Mouse (Mus musculus): ENCODE measurements at regions not wholly inside any gene's neighbourhood (a gene's known extent, or its start where the extent isn't known, plus 50 kb on each side); places are given as distances from the start of the nearest gene placed in this dataset.
A peak's percentile ranks its signal among the peaks of the same experiment; 100 is the strongest.

DNA sequence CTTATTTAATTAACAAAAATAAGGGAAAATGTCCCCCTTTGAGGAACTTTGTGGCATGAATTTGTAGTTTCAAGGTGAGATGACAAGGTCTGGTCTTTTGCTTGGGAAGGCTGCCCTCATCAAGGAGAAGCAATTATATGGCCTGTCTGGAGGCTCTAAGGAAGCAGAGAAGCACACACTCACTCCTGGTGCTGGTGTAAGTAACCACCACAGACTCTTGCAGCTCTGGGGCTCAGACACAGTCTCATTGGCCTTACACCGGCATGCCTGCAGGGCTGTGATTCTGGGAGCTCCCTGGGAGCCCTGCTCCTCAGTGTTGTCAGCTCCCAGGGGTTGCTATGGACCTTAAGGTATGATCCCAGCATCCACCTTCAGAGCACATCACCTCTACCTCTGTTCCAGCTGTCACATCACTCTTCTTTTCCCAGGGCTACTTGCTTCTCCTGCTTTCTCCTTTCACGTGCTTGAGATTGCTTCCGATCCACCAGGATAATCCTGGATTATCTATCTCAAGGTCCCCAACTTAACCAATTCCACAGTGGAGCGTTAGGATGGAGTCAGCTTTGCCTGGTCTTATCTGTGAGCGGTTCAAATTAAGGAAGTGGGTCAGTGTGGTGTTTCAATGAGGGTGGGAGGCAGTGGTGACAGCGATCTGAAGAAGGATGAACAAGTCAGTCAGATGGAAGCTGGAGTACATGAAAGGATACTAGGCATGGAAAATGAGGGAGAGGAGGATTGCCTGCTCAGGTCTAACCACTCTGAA, 96.0 kb upstream of the Clnk start:
- Histone ChIP-seq H3K36me3 (ENCODE audit: control insufficient read depth, insufficient read depth, low read length) (no peaks in the 10 kb centered on the region), H3K27me3 (ENCODE audit: control insufficient read depth, insufficient read depth, low read length) (no peaks in the 10 kb centered on the region), H3K4me1 (ENCODE audit: control insufficient read depth, insufficient read depth, low read length) (no peaks in the 10 kb centered on the region), H3K27ac (replicated peaks; ENCODE audit: low read depth, low read length) (no peak overlapping the region), H3K9me3 (ENCODE audit: control insufficient read depth, low read length) (no peaks in the 10 kb centered on the region), H3K4me2 (replicated peaks; ENCODE audit: low read depth, low read length, severe bottlenecking) (no peak overlapping the region), H3K4me3 (replicated peaks; ENCODE audit: low read length) (no peak overlapping the region), H3K9ac (ENCODE audit: low read depth, low read length, severe bottlenecking) (no peak overlapping the region)
- ATAC-seq (ENCODE audit: low FRiP score, low read depth) = no peak
- TF ChIP-seq POLR2A (IDR thresholded peaks at IDR 0.05; ENCODE audit: borderline replicate concordance, extremely low read depth, insufficient read depth, insufficient read length) = no peak
- WGBS = 75% methylated on average over 6 of the region's 6 CpGs
- no peak for DNase-seq (ENCODE audit: low spot score)

GRCm38 (mm10) chr5:38970497-38970896, 93.9 kb upstream of the Clnk start:
- no peak overlapping the region for H3K27ac ChIP-seq (replicated peaks; ENCODE audit: low read depth, low read length)
- H3K4me3 ChIP-seq (replicated peaks; ENCODE audit: low read length) = no peak overlapping the region
- WGBS = 76% methylated on average over 4 of the region's 4 CpGs
- no peak overlapping the region for H3K4me2 ChIP-seq (replicated peaks; ENCODE audit: low read depth, low read length, severe bottlenecking)
- TF ChIP-seq POLR2A (IDR thresholded peaks at IDR 0.05; ENCODE audit: borderline replicate concordance, extremely low read depth, insufficient read depth, insufficient read length) = no peak
- H3K9ac ChIP-seq (ENCODE audit: low read depth, low read length, severe bottlenecking) = no peak overlapping the region
- no peaks in the 10 kb centered on the region for H3K27me3 ChIP-seq (ENCODE audit: control insufficient read depth, insufficient read depth, low read length)
- no peaks in the 10 kb centered on the region for H3K9me3 ChIP-seq (ENCODE audit: control insufficient read depth, low read length)
- ATAC-seq (ENCODE audit: low FRiP score, low read depth) = no peak
- no peaks in the 10 kb centered on the region for H3K4me1 ChIP-seq (ENCODE audit: control insufficient read depth, insufficient read depth, low read length)
- no peaks in the 10 kb centered on the region for H3K36me3 ChIP-seq (ENCODE audit: control insufficient read depth, insufficient read depth, low read length)
- DNase-seq (ENCODE audit: low spot score) = no peak

DNA sequence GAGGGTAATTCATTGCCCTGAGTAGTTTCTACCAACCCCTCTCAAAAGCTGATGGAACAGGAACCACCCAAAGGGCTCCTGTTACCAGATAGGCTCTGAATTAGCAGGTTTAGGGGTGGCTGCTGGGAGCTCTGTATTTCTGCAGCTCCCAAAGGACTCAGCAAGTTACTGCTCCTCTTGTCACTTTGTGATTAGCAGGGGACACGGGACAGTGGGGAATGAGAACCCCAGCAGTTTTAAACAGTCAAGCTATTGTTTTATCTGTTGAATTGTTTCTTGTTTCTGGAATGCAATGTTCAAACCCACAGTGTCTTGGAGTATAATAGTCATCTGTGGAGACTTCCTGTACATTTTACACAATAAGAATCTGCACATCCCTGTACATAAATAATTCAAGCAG, 90.4 kb upstream of the Clnk start:
- ATAC-seq (ENCODE audit: low FRiP score, low read depth) = no peak

GRCm38 (mm10) chr5:38964445-38964844, 87.8 kb upstream of the Clnk start:
- no peak for TF ChIP-seq POLR2A (IDR thresholded peaks at IDR 0.05; ENCODE audit: borderline replicate concordance, extremely low read depth, insufficient read depth, insufficient read length)
- H3K9me3 ChIP-seq (ENCODE audit: control insufficient read depth, low read length) = no peaks in the 10 kb centered on the region
- no peaks in the 10 kb centered on the region for H3K36me3 ChIP-seq (ENCODE audit: control insufficient read depth, insufficient read depth, low read length)
- H3K4me2 ChIP-seq (replicated peaks; ENCODE audit: low read depth, low read length, severe bottlenecking) = no peak overlapping the region
- no peaks in the 10 kb centered on the region for H3K27me3 ChIP-seq (ENCODE audit: control insufficient read depth, insufficient read depth, low read length)
- H3K4me3 ChIP-seq (replicated peaks; ENCODE audit: low read length) = no peak overlapping the region
- H3K27ac ChIP-seq (replicated peaks; ENCODE audit: low read depth, low read length) = no peak overlapping the region
- H3K9ac ChIP-seq (ENCODE audit: low read depth, low read length, severe bottlenecking) = no peak overlapping the region
- ATAC-seq (ENCODE audit: low FRiP score, low read depth) (no peak), DNase-seq (ENCODE audit: low spot score) (no peak)
- H3K4me1 ChIP-seq (ENCODE audit: control insufficient read depth, insufficient read depth, low read length) = no peaks in the 10 kb centered on the region

More for the DNA sequence above, 90.4 kb upstream of the Clnk start:
- Histone ChIP-seq H3K9me3 (ENCODE audit: control insufficient read depth, low read length) (no peaks in the 10 kb centered on the region), H3K4me1 (ENCODE audit: control insufficient read depth, insufficient read depth, low read length) (no peaks in the 10 kb centered on the region), H3K36me3 (ENCODE audit: control insufficient read depth, insufficient read depth, low read length) (no peaks in the 10 kb centered on the region), H3K4me3 (replicated peaks; ENCODE audit: low read length) (no peak overlapping the region), H3K9ac (ENCODE audit: low read depth, low read length, severe bottlenecking) (no peak overlapping the region), H3K4me2 (replicated peaks; ENCODE audit: low read depth, low read length, severe bottlenecking) (no peak overlapping the region), H3K27me3 (ENCODE audit: control insufficient read depth, insufficient read depth, low read length) (no peaks in the 10 kb centered on the region), H3K27ac (replicated peaks; ENCODE audit: low read depth, low read length) (no peak overlapping the region)
- DNase-seq (ENCODE audit: low spot score) = no peak
- WGBS = 58% methylated on average over 1 of the region's 1 CpGs
- no peak for TF ChIP-seq POLR2A (IDR thresholded peaks at IDR 0.05; ENCODE audit: borderline replicate concordance, extremely low read depth, insufficient read depth, insufficient read length)

- H3K27ac ChIP-seq (replicated peaks; ENCODE audit: low read depth, low read length) = no peak overlapping the region
Observed at GRCm38 (mm10) chr5:38950520-38951288, 74.1 kb upstream of the Clnk start.

More at GRCm38 (mm10) chr5:38950520-38951288, 74.1 kb upstream of the Clnk start:
- ATAC-seq (ENCODE audit: low FRiP score, low read depth) = no peak
- Histone ChIP-seq H3K9me3 (ENCODE audit: control insufficient read depth, low read length) (no peaks in the 10 kb centered on the region), H3K36me3 (ENCODE audit: control insufficient read depth, insufficient read depth, low read length) (no peaks in the 10 kb centered on the region), H3K9ac (ENCODE audit: low read depth, low read length, severe bottlenecking) (no peak overlapping the region), H3K4me1 (ENCODE audit: control insufficient read depth, insufficient read depth, low read length) (peaks cover 7% of the 10 kb centered on the region; the same call in 1 of the 2 replicates), H3K27me3 (ENCODE audit: control insufficient read depth, insufficient read depth, low read length) (no peaks in the 10 kb centered on the region), H3K4me3 (replicated peaks; ENCODE audit: low read length) (no peak overlapping the region), H3K4me2 (replicated peaks; ENCODE audit: low read depth, low read length, severe bottlenecking) (no peak overlapping the region)
- peak; percentile 4 for DNase-seq (ENCODE audit: low spot score)
- 49% methylated on average over 9 of the region's 9 CpGs for WGBS
- TF ChIP-seq POLR2A (IDR thresholded peaks at IDR 0.05; ENCODE audit: borderline replicate concordance, extremely low read depth, insufficient read depth, insufficient read length) = no peak
